Mouse (Mus musculus) T-helper 17 cell (primary cell): Measurements from ENCODE around the gene Pemt.

Experiments used
- in situ Hi-C, 2 experiments: fragments of 300-600 bp; cut with MboI, MseI; formaldehyde crosslinking; loops; 1 replicate in 1 of 2; 2 replicates in 1 of 2; pipeline ENCODE4 v1.15.1; 2025; ENCODE audit warnings: high pct_unique_total_duplicates in 2 of 2

The Pemt gene

DNA sequence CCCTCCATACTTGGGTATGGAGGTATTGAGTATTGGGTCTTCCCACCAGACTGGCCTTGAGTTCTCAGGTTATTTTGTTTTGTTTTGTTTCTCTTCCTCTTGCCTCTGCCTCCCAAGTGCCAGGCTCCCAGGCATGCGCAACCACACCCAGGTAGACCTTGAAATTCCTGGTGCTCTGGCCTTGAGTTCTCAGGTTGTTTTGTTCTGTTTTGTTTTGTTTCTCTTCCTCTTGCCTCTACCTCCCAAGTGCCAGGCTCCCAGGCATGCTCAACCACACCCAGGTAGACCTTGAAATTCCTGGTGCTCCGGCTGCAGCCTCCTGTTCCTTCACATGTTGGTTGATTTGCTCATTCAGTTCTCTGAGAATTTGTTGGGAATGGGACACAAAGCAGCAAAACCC is 13.7 kb upstream of the Pemt start:
- in situ Hi-C loops, result no loop called here

DNA sequence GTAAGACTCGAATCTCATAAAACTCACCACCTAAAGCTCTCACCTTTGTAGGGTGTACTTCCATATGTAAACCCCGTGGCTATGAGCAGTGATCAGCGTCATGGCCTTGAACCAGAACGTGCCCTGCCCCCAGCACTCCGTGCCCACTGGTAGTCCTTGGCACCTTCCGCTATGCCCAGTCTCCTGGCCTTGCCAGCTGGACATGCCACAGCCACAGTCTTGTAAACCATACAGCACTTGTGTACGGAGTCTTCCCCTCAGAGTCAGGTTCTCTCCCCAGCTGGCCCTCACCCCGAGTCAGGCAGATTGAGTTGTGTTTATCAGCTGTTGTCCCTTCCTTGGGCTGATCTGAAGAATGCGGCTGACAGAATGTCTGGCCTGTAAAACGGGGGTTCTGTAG is 12.2 kb upstream of the Pemt start:
- in situ Hi-C loops, result no loop called here

DNA sequence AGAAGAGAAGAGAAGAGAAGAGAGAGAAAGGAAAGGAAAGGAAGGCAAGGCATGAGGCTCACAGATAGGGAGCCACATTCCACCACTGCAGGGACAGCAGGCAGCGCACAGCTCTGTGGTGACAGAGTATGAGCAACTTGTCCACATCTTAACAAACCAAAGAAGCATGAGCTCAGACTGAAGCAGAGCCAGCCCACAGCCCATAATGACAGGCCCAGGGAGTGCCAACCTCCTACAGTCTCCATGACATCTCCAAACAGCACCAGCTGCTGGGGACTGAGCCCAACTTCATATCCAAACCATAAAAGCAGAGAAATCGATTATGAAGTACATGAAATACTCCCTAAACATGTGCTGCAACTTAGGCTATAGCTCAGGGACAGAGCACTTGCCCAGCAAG is 11.7 kb upstream of the Pemt start:
- in situ Hi-C loops, result no loop called here

DNA sequence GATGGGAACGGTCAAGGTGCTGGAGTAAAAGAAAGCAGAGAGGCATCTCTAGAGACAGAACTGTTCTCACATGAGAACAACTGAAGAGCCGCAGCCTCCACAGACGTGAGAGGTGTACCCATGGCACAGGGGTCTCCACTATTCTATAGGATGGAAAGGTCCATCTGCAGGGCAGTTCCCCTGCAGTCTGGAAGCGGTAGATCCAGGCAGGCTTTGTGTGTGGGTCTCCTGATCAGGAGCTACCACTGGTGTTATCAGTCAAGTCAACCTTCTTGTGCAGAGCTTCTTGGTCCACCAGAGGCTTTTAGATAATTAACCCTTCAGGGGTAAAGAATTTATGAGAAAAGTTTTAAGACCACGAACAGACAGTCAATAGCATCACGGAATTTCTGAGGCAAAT is 10.2 kb upstream of the Pemt start:
- in situ Hi-C loops, result no loop called here

DNA sequence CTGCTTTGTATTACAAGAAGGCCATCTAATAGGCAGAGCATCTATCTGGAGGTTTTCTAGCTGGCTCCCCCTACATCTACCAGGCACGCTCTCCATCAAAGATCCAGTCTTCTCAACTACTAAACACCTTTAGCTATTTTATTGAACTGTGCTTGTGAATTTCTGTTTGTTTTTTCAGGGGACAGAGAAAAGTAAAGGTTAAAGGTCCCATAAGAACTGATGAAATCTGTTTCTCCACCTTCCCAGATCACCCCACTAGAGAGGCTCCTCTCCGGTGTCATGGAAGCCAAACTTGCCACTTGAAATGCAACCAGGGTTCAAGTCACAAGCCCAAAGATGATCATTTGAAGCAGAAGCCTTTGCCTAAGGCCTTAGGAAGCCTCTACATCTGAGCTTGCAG is 2.6 kb upstream of the Pemt start:
- in situ Hi-C loops, result no loop called here

DNA sequence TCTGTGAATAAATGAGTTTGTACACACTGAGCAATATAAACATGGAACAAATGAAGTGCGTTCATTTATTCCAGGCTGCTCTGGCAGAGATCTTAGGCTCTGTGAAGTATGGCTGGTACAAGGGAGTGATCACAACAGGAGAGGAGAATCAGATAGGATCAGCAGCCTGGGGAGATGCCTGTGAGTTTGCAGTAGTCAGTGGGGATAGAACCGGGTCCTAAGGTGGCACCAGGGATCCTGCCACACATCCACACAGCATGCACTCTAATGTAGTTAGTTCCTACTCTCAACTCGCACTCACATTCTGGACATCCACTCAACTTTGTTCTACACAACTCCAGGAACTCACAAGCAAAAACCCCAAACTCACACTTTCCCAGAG is 622 bp downstream of the Pemt start:
- in situ Hi-C loops, result no loop called here

DNA sequence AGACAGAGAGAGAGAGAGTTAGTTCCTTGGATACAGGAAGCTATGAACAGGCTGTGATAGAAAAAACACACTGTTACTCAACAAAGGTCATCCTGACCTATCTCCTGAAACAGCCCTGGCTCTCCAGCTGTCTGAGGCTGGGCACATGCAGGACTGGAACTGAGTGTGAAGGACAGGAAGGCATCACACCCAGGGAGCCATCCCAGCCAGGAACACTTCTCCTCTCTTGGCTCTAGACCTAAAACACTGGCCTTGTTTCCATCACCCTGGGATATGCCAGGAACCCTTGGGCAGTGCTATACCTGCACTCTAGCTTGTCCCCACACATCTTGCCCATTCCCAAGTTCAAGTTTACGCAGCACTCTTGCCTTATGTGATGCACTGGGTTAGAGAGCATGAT is 1.5 kb downstream of the Pemt start:
- in situ Hi-C loops, result no loop called here

DNA sequence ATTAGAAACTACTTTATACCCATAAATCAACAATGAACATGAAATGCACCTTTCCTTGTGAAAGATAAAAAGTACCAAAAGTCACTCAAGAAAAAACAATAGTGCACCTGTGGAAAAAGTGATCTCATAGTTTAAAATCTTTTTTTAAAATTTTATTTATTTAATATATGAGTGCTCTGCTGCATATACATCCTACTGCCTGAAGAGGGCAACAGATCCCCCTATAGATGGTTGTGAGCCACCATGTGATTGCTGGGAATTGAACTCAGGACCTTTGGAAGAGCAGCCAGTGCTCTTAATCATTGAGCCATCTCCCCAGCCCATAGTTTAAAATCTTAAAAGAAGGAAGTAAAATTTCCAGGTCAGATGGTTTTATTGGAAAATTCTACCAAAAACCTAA is 4.0 kb downstream of the Pemt start:
- in situ Hi-C loops, result no loop called here

DNA sequence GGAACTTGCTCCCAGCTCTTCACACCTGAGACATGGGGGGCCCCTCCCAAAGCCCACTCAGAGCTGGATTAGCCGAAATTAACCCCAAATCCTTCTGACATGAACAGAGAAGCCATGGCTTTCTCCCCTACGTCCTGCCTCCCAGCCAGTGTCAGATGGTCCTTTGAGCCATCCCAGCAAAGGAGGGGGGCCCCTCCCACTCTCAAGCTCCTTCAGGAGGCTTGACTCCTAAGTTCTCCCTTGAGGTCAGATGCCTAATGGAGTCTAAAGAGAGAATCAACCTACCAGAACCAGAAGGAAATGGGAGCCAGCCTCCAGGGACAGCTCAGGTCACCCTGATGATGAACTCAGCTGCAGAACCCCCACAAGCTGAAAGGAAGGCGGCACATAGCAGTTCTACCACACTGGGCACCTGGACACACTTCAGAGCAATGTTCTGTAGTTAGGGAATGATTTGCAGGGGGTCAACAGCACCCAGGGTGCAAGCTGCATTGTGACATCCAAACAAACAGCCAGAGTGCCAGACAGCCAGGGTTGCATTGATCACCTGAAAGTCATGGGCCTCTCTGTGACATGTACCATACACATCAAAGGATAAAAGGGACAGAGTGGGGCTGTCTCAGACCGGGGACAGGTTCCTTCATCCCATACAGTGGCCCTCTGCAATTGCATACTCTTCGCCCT is 9.6 kb downstream of the Pemt start:
- in situ Hi-C loops, result no loop called here

DNA sequence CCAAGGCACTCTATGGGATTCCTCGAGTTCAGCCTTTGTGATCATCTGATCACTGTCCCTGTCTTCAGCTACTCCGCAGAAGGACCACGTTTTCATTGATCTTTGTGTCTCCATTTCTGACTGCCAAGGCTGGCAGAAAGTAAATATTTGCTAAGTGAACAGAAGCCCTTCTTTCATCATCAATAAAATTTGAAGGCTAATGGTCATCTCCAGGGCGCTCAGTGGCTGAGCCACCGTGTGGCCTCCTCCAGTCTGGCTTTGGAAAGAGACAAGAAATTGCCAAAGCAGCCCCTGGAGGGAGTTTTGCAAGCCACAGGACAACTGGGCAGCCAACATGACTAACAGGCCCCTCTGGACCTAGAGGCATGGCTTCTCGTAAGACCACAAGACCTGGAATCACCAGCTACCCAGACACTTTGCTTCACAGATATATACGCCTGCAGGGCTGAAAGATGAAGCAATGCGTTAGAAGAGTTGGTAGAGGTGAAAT is 11.3 kb downstream of the Pemt start:
- in situ Hi-C loops, result loop anchor here in 1 of 2 experiments (5.0 kb wide), 1 partner anchor 158 kb away; no protein-coding TSS in a partner anchor

DNA sequence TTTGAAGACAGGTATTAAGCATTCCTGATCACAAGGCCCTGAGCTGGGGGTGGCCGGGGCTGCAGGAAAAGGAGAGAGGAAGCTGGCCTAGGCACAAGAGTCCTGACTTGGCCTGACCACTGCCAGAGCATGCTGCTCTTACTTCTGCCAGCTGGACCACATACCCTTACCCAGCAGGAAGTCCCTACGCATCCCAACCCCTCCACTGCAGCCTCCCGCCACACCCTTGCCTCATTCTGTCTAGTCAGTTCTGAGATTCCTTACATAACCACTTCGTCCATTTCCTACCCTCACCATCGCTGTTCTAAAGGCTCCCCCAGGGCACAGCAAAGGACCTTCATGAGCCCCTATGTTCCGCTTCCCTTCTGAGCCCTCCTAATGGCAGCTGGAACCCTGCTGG is 12.0 kb downstream of the Pemt start:
- in situ Hi-C loops, result loop anchor here in 1 of 2 experiments (5.0 kb wide), 1 partner anchor 157 kb away; no protein-coding TSS in a partner anchor

DNA sequence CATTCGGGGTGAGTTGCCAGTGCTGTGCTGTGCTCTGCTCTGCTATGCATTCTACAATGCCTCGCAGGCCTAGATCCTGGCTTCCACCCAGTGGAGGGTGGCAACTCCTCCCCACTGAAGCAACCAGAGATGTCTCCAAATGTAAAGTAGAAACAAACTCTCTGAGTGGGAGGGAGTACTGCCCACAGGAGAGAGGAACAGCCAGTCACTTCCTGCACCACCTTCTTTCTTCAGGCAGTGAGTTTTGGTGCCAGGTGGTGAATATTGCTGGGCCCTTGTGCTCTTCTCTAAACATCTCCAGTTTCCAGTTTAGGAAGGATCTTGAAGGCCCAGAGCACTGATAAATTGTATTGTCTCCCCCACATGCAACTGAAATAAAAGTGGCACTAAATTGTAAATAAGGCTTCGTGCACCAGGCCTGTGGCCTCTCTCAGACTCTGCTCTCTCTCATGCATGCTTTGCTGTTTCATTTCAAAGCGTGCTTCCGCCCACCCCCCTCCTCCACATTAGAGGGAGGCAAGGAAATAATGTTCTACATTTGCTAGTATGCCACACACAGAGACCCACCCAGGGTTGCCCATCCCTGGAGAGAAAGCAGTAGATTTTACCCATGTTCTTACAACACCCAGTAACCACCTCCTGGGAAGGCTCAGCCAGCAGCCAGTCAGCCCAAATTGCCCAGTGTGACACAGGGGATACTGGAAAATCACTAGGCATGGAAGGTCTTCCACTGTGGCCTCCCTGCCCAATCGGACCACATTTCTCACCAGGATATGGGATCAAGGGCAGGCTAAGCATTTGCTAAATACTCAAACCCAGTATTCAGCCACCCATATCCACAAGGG is 13.5 kb downstream of the Pemt start:
- in situ Hi-C loops, result loop anchor here in 1 of 2 experiments (5.0 kb wide), 1 partner anchor 156 kb away; no protein-coding TSS in a partner anchor

DNA sequence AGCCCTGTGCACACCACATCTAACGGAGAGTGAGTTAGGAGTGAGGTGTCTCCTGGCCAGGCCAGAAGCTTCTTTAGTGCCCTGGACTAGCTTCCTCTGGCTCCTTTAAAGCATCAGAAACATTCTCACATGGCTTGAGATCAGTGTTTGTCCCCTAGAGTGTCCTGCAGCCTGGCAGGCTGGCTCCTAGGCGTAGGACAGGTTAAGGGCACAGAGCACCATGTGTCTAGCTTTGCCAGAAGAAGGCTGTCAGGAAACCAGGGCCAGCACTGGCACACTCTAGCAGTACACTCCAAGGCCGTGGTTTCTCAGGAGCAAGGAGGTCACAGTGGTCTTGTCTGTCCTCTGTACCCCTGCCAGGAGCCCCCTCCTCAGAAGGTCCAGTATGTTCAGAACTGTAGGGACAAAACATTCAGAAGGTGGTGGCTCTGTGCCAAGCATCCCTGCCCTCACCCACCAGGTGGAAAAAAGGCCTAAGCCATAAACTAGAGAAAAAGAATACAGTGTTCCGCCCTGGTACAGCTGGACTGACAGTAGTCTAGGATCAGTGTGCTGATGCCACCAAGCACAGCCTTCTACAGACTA is 15.4 kb downstream of the Pemt start:
- in situ Hi-C loops, result loop anchor here in 1 of 2 experiments (5.0 kb wide), 1 partner anchor 154 kb away; no protein-coding TSS in a partner anchor

DNA sequence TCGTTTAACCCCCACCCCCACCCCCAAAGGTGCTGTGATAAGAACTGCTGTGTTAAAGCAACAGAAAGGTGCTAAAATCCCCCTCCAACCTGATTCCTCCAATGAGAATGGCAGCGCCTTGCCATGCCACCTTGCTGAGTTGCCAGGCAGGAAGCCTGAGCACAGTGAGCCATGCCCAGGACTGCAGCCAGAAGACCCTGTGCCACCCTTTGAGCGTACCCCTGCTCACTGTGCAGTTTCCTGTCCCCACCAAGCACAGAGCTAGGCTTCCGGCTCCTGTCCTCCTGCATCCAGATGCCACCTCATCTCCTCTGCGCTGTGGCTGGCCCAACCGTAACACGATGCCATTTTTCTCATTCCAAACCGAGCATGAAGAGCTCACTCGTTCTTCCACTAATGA is 16.3 kb downstream of the Pemt start:
- in situ Hi-C loops, result loop anchor here (5.0 kb wide), 2 partner anchors 58 to 153 kb away; no protein-coding TSS in a partner anchor

DNA sequence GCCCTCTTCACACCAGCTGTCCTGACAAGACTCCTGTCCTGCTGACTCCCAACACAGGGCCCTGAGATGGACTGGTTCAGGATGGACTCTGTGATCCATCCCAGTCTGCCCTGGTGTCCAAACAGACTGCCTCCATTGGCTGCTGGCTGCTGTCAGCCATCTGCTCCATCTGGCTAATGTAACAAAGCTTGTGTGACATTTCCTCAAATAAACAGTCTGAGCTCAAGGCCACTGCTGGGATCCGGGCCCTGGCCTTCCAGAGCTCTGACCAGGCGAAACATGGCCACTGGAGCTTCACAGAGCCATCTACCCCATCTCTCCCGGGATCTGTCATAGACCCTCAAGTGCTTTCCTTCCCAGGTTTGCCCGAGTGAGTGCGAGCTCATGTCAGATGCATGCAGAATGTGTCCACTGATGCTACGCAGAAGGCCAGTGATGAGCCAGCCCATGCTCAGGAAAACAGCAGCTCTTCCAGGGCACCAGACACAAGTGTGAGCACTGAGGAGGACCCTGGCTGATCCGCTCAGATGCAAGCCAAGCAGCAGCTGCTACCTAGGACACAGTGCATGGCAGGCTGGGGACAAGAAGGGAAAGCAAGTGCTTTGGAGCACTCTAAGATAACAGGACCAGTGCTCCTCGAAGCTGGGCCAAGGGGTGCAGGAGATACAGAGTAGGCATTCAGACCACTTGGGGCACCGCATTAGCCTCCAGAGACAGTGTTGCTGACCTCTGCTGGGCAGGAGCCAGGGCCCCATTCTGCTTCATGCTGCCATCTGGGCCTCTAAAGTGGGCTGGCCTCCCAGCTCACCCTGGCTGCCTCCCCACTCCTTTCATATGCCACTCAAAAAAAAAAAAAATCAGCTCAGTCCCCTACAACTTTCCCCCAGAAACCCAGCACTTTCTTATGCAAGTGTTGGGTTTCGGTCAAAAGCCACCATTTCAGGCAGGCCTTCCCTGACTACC is 18.1 kb downstream of the Pemt start:
- in situ Hi-C loops, result loop anchor here in 1 of 2 experiments (5.0 kb wide), 2 partner anchors 56 to 151 kb away; no protein-coding TSS in a partner anchor

DNA sequence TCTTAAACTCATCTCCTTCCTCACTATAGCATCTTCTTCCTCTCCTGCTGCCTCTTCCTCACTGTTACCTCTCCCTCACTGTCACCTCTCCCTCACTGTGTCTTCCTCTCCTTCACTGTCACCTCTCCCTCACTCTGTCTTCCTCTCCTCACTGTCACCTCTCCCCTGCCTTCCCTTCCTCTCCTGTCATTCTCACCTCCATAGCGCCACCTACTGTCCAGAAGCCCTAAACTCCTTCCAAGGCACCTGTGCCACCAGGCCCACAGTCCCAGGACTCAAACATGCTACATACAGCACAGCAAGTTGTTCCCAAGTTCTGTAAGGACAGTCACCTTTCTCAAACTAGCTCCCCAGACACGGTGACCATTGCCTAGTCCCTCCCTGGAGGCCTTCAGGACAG is 19.0 kb downstream of the Pemt start:
- in situ Hi-C loops, result loop anchor here in 1 of 2 experiments (5.0 kb wide), 2 partner anchors 55 to 150 kb away; no protein-coding TSS in a partner anchor

DNA sequence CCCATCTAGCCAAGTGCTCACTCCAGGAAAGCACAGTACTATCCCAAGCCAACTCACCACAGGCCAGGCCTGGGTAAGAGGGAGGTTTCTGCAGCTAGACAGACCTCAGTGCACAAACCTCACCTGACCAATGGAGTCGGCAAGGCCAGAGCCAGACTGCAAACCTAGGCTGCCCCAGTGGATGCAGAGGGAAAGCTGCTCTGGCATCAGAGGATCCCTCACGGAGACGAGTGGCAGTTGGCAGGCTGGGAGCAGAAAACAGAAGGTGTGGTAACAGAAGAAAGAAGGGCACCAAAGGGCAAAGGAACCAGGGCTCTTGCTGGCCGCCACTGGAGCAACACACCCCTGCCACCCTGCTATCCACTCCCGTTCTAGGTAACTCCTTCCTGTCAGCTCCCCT is 20.1 kb downstream of the Pemt start:
- in situ Hi-C loops, result loop anchor here in 1 of 2 experiments (5.0 kb wide), 2 partner anchors 54 to 149 kb away; no protein-coding TSS in a partner anchor

DNA sequence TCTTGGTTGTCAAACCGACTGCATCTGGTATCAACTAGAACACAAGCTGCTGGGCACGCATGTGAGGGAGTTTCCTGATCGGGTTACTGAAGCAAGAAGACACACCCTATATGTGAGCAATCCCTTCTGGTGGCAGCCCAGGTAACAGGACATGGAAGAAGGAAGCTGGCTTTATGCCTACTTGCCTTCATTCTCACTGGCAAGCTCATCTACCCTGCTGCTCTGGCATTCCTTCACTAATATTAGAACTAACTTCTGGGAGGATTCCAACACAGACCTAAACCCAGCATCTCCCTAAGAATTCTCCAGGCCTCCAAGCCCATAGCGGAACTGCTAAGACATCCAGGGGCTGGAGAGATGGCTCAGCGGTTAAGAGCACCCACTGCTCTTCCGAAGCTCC is 25.1 kb downstream of the Pemt start:
- in situ Hi-C loops, result no loop called here

DNA sequence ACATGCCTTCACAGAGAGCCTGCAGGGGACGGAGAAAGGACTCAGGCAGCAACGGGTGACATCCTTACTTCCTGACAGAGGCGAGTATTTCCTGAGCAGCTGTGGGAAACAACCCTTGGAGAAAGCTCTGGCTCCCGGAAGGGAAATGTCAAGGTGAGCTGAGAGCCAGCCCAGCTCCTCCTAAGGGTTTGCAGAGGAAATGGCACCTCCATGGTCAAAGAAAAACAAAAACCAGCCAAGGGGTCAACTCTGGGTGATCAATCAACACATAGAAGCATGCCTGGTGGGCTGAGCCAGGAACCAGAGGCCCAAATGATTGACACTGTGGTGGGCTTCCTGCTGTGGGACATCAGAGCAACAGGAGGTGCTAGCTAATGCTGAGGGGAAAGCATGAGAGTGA is 29.6 kb downstream of the Pemt start:
- in situ Hi-C loops, result no loop called here

DNA sequence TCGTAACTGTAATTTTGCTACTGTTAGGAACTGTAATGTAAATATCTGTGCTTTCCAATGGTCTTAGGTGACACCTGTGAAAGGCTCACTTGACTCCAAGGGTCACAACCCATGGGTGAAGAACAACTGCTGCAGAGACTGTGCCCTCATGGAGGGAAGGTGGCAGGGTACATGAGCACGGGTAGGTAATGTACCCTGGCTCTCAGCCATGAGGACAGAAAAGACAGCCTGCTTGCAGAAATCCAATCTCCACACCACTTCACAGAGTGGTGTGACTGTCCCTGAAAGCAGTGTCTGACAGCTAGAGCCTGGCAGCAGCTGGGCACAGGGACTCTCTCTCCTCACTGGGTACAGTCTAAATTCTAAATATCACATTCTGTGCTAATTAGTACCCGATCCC is 34.8 kb downstream of the Pemt start:
- in situ Hi-C loops, result no loop called here

DNA sequence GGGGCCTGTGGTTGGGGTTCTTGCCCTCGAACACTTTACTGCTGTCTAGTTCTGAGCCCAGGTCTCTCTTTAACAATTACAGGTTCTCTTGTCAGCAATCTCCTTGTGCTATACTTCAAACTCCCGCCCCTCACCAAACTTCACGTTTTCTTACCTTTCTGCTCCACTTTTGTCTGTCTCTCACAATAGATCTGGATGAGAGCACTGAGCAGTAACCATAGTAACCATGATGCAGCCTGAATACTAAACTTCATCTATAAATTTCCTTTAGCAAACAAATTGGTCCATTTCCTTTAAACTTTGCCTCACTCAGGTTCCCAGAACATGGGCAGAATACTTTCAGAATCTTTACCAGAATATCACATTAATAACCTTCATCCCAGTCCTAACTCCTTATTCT is 36.8 kb downstream of the Pemt start:
- in situ Hi-C loops, result no loop called here
